Mouse (Mus musculus): ENCODE measurements around the gene Gm10198. TPM values are rescaled to one million over a fixed set of nuclear protein-coding genes. Genes with fewer than 3 reads are reported as not detected.

The Gm10198 gene
- total RNA-seq, 2 experiments from 2014 or later = not detected

GRCm38 (mm10) chr13:111634163-111635160, 41.9 kb downstream of the Gm10198 start:
- no peak for DNase-seq (ENCODE audit: low spot score)
- intact Hi-C loops (cut with DNase I) = no loop called here

- intact Hi-C loops (cut with DNase I) = no loop called here
- no peak for DNase-seq (ENCODE audit: low spot score)
Measured at GRCm38 (mm10) chr13:111640319-111640718, 47.7 kb downstream of the Gm10198 start.

Other genes with a start within 250 kb of the Gm10198 start
- gene Gpbp1, start 102.7 kb upstream of the Gm10198 start, total RNA-seq (2021) = 10 to 100 TPM; 46.3 to 53.5 TPM
- not detected for gene Gm49496, start 42.8 kb upstream of the Gm10198 start, total RNA-seq (2021)
- 10 to 100 TPM; 16.4 to 17.5 TPM for gene Mier3, start 88.2 kb downstream of the Gm10198 start, total RNA-seq (2021)
- 10 to 100 TPM; 27.9 to 33.0 TPM for gene Map3k1, start 216.2 kb downstream of the Gm10198 start, total RNA-seq (2021)